Mouse (Mus musculus) kidney, embryonic 14.5 days (tissue): ENCODE measurements around the gene Slc4a10. TPM values are rescaled to one million over a fixed set of nuclear protein-coding genes. Genes with fewer than 3 reads are reported as not detected.

Experiments used
- ATAC-seq: fragments of 200-750 bp; cut with Nextera tagmentation; 2 replicates; pipeline ENCODE4 v1.8.0; 2017; ENCODE audit warnings: moderate number of reproducible peaks, mild to moderate bottlenecking, moderate TSS enrichment, moderate library complexity; ENCODE audit not compliant: low FRiP score, low TSS enrichment
- H3K27ac ChIP-seq: fragments of 300-500 bp; sonication (generic); 2 replicates; pipeline ENCODE4 v1.5.1; 2014; ENCODE audit warnings: low read depth, mild to moderate bottlenecking, low read length, moderate library complexity, mixed read lengths
- H3K27me3 ChIP-seq: fragments of 300-500 bp; sonication (generic); 2 replicates; pipeline ENCODE4 v1.6.1; 2014; ENCODE audit warnings: mild to moderate bottlenecking, low read length; ENCODE audit not compliant: control insufficient read depth, insufficient read depth
- H3K36me3 ChIP-seq: fragments of 300-500 bp; sonication (generic); 2 replicates; pipeline ENCODE4 v1.6.1; 2014; ENCODE audit warnings: low read length, mixed read lengths; ENCODE audit not compliant: control insufficient read depth, insufficient read depth
- H3K4me1 ChIP-seq: fragments of 300-500 bp; sonication (generic); 2 replicates; pipeline ENCODE4 v1.6.1; 2014; ENCODE audit warnings: low read length, mixed read lengths; ENCODE audit not compliant: control insufficient read depth, insufficient read depth
- H3K4me2 ChIP-seq: fragments of 300-500 bp; sonication (generic); replicated peaks from 2 replicates; pipeline ENCODE4 v1.6.1; 2014; ENCODE audit warnings: low read depth, mild to moderate bottlenecking, low read length
- H3K4me3 ChIP-seq: fragments of 300-500 bp; sonication (generic); 2 replicates; pipeline ENCODE4 v1.5.1; 2014; ENCODE audit warnings: mild to moderate bottlenecking, low read length
- H3K9ac ChIP-seq: fragments of 300-500 bp; sonication (generic); 2 replicates; pipeline ENCODE4 v1.6.1; 2014; ENCODE audit warnings: low read depth, mild to moderate bottlenecking, low read length, moderate library complexity
- H3K9me3 ChIP-seq: fragments of 300-500 bp; sonication (generic); 2 replicates; pipeline ENCODE4 v1.6.1; 2016; ENCODE audit warnings: low read length; ENCODE audit not compliant: control insufficient read depth
- WGBS: fragments of 180-500 bp; shearing (Covaris S2); extraction: QIAGEN DNeasy Blood & Tissue Kit; methylation state at CpG from one replicate; pipeline ENCODE4 v1.1.7; 2014; 5-methylcytosine and 5-hydroxymethylcytosine counted together
- polyA plus RNA-seq: library from polyadenylated mRNA; unstranded; fragments of >200 nt; fragmentation: Nextera tagmentation; extraction: Ambion mirVana; gene quantifications from 2 replicates; pipeline ENCODE4 v1.2.1, GENCODE M21; 2014

The Slc4a10 gene
- polyA plus RNA-seq, 1 experiment from 2014 or later = 0.23 TPM

- no peaks in the 10 kb centered on the region for H3K36me3 ChIP-seq
- no peak overlapping the region for H3K27ac ChIP-seq
- H3K4me3 ChIP-seq = no peak overlapping the region
- ATAC-seq = no peak
- H3K4me1 ChIP-seq = no peaks in the 10 kb centered on the region
- WGBS = 83% methylated on average over 9 of the region's 9 CpGs
- H3K9me3 ChIP-seq = no peaks in the 10 kb centered on the region
- no peaks in the 10 kb centered on the region for H3K27me3 ChIP-seq
- H3K9ac ChIP-seq = no peak overlapping the region
- no peak overlapping the region for H3K4me2 ChIP-seq
Measured at GRCm38 (mm10) chr2:62089208-62089607, 42.9 kb downstream of the Slc4a10 start.

GRCm38 (mm10) chr2:62100526-62100925 is 54.3 kb downstream of the Slc4a10 start:
- WGBS = 88% methylated on average over 1 of the region's 1 CpGs
- H3K4me3 ChIP-seq = no peak overlapping the region
- ATAC-seq = no peak
- H3K36me3 ChIP-seq = no peaks in the 10 kb centered on the region
- H3K9ac ChIP-seq = no peak overlapping the region
- H3K9me3 ChIP-seq = no peaks in the 10 kb centered on the region
- H3K27me3 ChIP-seq = no peaks in the 10 kb centered on the region
- no peaks in the 10 kb centered on the region for H3K4me1 ChIP-seq
- H3K27ac ChIP-seq = no peak overlapping the region
- H3K4me2 ChIP-seq = no peak overlapping the region

- WGBS = 90% methylated on average over 4 of the region's 4 CpGs
- no peak for ATAC-seq
- Histone ChIP-seq H3K4me2 (no peak overlapping the region), H3K9ac (no peak overlapping the region), H3K27me3 (no peaks in the 10 kb centered on the region), H3K4me1 (no peaks in the 10 kb centered on the region), H3K36me3 (no peaks in the 10 kb centered on the region), H3K4me3 (no peak overlapping the region), H3K27ac (no peak overlapping the region), H3K9me3 (no peaks in the 10 kb centered on the region)
Measured at GRCm38 (mm10) chr2:62115346-62115745, 69.1 kb downstream of the Slc4a10 start.

GRCm38 (mm10) chr2:62129975-62130374 is 83.7 kb downstream of the Slc4a10 start:
- Histone ChIP-seq H3K4me1 (no peaks in the 10 kb centered on the region), H3K27me3 (no peaks in the 10 kb centered on the region), H3K27ac (no peak overlapping the region), H3K36me3 (no peaks in the 10 kb centered on the region), H3K9me3 (no peaks in the 10 kb centered on the region), H3K4me3 (no peak overlapping the region), H3K4me2 (no peak overlapping the region), H3K9ac (no peak overlapping the region)
- 80% methylated on average over 2 of the region's 2 CpGs for WGBS
- no peak for ATAC-seq

- ATAC-seq = no peak
- H3K27ac ChIP-seq = no peak overlapping the region
- H3K4me3 ChIP-seq = no peak overlapping the region
- H3K4me1 ChIP-seq = no peaks in the 10 kb centered on the region
- H3K36me3 ChIP-seq = no peaks in the 10 kb centered on the region
- H3K4me2 ChIP-seq = no peak overlapping the region
- WGBS = 32% methylated on average over 8 of the region's 8 CpGs
- no peaks in the 10 kb centered on the region for H3K9me3 ChIP-seq
- no peaks in the 10 kb centered on the region for H3K27me3 ChIP-seq
- H3K9ac ChIP-seq = no peak overlapping the region
Measured at GRCm38 (mm10) chr2:62134911-62135310, 88.6 kb downstream of the Slc4a10 start.

GRCm38 (mm10) chr2:62147636-62148035 is 101.4 kb downstream of the Slc4a10 start:
- no peak overlapping the region for H3K9ac ChIP-seq
- H3K27ac ChIP-seq = no peak overlapping the region
- no peak overlapping the region for H3K4me2 ChIP-seq
- H3K27me3 ChIP-seq = no peaks in the 10 kb centered on the region
- no peaks in the 10 kb centered on the region for H3K9me3 ChIP-seq
- WGBS = 68% methylated on average over 3 of the region's 3 CpGs
- no peaks in the 10 kb centered on the region for H3K36me3 ChIP-seq
- no peak overlapping the region for H3K4me3 ChIP-seq
- no peak for ATAC-seq
- no peaks in the 10 kb centered on the region for H3K4me1 ChIP-seq

- no peak for ATAC-seq
- Histone ChIP-seq H3K27ac (no peak overlapping the region), H3K27me3 (no peaks in the 10 kb centered on the region), H3K4me1 (no peaks in the 10 kb centered on the region), H3K4me3 (no peak overlapping the region), H3K9me3 (no peaks in the 10 kb centered on the region), H3K9ac (no peak overlapping the region), H3K36me3 (no peaks in the 10 kb centered on the region), H3K4me2 (no peak overlapping the region)
Measured at GRCm38 (mm10) chr2:62149421-62149820, 103.2 kb downstream of the Slc4a10 start.

- Histone ChIP-seq H3K9ac (no peak overlapping the region), H3K4me3 (no peak overlapping the region), H3K27ac (no peak overlapping the region), H3K4me1 (no peaks in the 10 kb centered on the region), H3K27me3 (no peaks in the 10 kb centered on the region), H3K9me3 (no peaks in the 10 kb centered on the region), H3K4me2 (no peak overlapping the region), H3K36me3 (no peaks in the 10 kb centered on the region)
- no peak for ATAC-seq
- WGBS = 85% methylated on average over 1 of the region's 1 CpGs
Measured at GRCm38 (mm10) chr2:62150830-62151229, 104.6 kb downstream of the Slc4a10 start.

- H3K4me1 ChIP-seq = no peaks in the 10 kb centered on the region
- ATAC-seq = no peak
- no peak overlapping the region for H3K27ac ChIP-seq
- H3K36me3 ChIP-seq = no peaks in the 10 kb centered on the region
- H3K9ac ChIP-seq = no peak overlapping the region
- no peaks in the 10 kb centered on the region for H3K9me3 ChIP-seq
- H3K4me3 ChIP-seq = no peak overlapping the region
- no peaks in the 10 kb centered on the region for H3K27me3 ChIP-seq
- no peak overlapping the region for H3K4me2 ChIP-seq
Measured at GRCm38 (mm10) chr2:62210109-62210508, 163.8 kb downstream of the Slc4a10 start.

GRCm38 (mm10) chr2:62211106-62211505 is 164.8 kb downstream of the Slc4a10 start:
- WGBS = 88% methylated on average over 5 of the region's 5 CpGs
- Histone ChIP-seq H3K4me3 (no peak overlapping the region), H3K27me3 (no peaks in the 10 kb centered on the region), H3K4me1 (no peaks in the 10 kb centered on the region), H3K9ac (no peak overlapping the region), H3K27ac (no peak overlapping the region), H3K36me3 (no peaks in the 10 kb centered on the region), H3K4me2 (no peak overlapping the region), H3K9me3 (no peaks in the 10 kb centered on the region)
- ATAC-seq = no peak
